Mouse (Mus musculus) A20 (cell line): ENCODE data around the gene Tent4b.

ENCODE experiments used
- DNase-seq: peaks from one replicate; pipeline ENCODE4 v3.0.0-alpha.2; 2011; ENCODE audit warnings: low read depth, low spot score

Gene Tent4b

GRCm38 (mm10) chr8:88279220-88279619 lies 80.2 kb downstream of the Tent4b start:
- DNase-seq: no peak

GRCm38 (mm10) chr8:88279670-88280069 lies 80.7 kb downstream of the Tent4b start:
- DNase-seq: no peak

- no peak for DNase-seq
These were observed 81.9 kb downstream of the Tent4b start for GRCm38 (mm10) chr8:88280904-88281303.

DNA sequence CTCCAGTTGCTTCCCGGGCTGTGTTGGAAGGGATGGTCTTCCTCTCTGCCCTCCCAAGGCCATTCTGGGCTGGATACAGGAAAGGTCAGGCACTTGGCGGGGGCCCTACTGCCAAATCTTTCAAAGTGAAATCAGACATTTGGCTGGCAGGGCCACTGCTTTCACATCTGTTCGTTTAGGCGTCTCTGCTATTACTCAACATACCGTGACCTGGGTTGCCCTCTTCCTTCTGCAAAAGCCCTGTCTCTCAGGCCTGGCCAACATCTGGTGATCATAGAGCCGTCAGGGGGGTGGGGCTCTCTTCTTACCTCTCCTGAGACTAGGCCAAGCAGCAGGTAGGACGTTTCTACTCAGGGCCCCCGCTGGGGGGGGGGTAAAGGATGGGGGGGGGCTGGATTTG lies 83.7 kb downstream of the Tent4b start:
- peak; percentile 84 for DNase-seq

DNA sequence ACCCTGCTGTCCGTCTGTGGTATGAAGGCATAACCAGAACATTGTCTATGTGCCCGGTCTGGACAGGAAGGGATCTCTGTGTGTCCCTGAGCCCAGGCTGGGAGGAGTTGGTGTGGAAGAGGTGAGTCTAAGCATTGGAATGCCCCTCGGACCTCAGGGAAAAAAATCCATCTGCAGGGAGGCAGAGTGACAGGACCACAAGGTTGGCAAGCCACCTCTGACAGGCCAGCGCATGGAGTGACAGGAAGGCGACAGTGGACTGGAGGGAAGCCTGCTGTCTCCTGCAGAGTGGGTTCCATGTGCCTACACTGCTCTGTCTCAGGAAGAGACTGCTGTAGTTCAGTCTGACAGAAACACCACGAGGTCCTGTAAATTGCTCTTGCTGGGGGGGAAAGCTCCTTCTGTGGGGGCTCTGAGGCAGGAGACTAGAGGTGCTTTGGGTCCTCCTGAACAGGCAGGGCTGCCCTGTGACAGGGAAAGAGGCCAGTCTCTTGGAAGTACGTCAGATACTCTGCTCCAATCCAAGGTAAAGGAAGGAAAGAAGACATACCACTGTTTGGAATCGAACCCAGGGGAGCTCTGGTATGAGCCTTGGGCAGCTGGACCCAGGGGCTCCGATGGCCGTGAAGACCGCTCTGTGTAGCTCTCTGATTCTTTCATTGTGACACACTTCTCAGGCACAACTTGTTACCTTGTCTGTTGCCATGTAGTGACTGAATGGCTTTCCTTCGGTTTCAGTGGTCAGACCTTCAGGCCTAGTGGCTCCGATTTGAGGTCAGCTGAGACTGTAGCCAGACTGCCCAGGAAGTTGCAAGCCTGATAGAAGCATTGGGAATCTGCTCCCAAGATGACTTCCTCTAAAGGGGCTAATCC lies 84.5 kb downstream of the Tent4b start:
- DNase-seq: no peak

- DNase-seq: no peak
These were observed 85.7 kb downstream of the Tent4b start for GRCm38 (mm10) chr8:88284738-88285137.

- DNase-seq: peak; percentile 33
These were observed 86.7 kb downstream of the Tent4b start for GRCm38 (mm10) chr8:88285469-88286356.

GRCm38 (mm10) chr8:88286421-88286960 lies 87.5 kb downstream of the Tent4b start:
- no peak for DNase-seq

DNA sequence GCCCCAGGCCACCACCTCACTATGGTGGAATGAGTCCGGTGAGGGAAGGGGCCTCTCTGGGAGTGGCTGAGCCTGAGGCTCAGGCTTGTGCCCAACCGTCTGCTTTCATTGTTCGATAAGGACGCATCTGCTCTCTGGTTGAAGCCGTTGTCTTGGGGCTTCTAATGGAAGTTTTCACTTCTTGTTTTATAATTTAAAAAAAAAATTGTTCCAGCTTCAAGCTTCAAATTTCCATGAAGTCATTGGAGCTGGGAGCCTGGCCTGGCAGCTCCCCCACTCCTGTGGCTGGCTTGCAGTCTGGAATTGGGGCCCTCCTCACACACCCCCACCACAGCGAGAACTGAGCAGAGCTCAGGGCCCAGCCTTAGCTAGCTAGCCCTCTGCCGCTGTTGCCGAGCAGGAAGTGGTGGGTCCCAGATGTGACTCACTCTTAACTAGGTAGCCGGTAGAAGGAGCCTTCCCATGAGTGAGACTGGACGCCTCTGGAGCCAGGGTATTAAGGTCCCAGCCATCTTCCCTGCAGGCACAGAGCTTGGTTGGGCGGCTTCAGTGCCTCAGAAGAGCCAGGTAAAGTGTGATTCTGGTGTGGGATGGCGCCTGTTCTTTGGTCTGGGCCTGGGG lies 89.7 kb downstream of the Tent4b start:
- peak; percentile 87 for DNase-seq

GRCm38 (mm10) chr8:88289901-88290300 lies 90.9 kb downstream of the Tent4b start:
- peak; percentile 57 for DNase-seq

DNA sequence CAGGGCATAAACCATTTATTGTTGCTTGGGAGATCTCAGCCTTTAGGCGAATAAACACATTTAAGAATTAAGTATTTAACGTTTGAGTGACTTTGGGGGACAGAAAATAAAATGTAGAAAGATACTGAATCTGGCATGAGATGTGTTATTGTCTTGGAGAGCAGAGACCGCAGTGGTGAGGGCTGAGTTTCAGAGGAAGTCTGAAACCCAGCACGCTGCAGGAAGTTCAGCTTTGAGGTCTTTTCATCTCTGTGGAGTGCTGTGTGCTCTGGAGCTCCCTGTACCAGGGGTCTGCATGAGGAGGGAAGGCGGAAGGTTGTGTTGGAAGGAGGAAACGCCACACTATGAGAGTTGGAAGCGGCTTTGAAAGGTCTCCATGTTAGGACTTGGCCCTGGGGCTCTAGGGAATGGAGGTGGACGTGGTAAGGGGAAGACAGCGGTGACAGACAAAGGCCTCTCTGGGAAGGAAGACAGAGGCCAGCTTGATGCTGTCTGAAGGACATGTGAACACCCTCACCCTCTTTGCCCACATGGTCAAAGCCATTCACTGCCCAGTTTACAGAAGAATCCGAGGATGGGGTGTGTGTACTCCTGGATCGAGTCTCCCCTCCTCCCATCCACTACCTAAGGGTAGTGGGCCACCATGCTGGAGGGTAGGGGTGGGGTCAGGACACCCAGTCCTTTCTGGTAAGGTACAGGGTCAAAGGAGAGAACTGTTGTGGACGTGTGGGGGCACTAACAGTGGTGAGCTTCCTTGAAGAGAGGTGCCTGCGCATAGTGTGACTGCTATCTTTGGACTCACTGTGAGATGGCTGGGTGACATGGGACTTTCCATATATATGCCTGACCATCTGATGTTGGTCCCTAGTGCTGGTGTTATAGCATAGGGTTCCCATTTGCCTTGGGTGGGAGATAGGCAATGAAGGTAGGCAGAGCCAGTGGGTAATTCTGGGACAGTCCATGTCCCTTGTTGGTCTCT lies 91.6 kb downstream of the Tent4b start:
- DNase-seq: no peak

DNA sequence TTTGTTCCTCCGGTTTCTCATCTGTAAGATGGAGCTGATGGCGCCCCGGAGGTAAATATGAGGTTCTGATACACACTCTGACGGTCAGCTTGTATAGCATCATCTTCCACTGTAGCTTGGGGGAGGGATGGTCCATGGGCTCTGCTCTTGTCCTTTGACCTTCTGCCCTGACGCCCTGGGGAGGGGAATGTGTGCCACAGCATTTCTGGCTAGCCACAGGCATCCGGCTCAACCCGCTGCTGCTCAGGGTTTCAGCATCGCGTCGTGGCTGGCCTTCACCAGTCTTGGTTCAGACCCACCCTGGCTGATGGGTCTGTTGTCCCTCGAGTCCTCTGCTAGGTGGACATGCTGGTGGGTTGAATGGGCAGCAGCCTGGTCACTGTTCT lies 92.3 kb downstream of the Tent4b start:
- DNase-seq: no peak

DNA sequence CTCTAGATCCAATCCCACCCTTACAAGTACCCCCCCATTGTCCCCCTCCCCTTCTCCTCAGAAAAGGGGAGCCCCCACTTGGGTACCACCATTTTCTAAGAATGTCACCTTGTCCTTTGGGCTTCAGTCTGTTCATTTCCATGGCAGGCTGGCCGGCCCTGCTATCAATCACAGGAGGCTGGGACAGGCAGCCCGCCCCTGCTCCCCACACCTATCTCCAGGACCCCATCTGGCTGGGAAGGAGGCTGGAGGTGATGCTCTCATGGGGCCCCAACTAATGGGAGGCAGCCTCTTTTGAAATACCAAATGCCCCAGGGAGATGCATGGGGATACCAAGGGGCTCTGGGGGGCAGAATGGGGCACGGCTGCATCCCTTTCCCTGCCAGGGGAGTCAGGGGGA lies 93.9 kb downstream of the Tent4b start:
- DNase-seq: no peak

- DNase-seq: peak; percentile 83
These were observed 94.8 kb downstream of the Tent4b start for GRCm38 (mm10) chr8:88293590-88294356.

GRCm38 (mm10) chr8:88294977-88295376 lies 96.0 kb downstream of the Tent4b start:
- no peak for DNase-seq

- DNase-seq: no peak
These were observed 99.1 kb downstream of the Tent4b start for GRCm38 (mm10) chr8:88297976-88298732.

- no peak for DNase-seq
These were observed 99.7 kb downstream of the Tent4b start for GRCm38 (mm10) chr8:88298733-88299103.

GRCm38 (mm10) chr8:88299907-88300603 lies 101.0 kb downstream of the Tent4b start:
- DNase-seq: peak; percentile 16
